Mouse (Mus musculus) layer of hippocampus, adult 2 months (tissue): ENCODE measurements around the gene Sucnr1. TPM values are rescaled to one million over a fixed set of nuclear protein-coding genes. Genes with fewer than 3 reads are reported as not detected.

Experiments
- DNase-seq, 2 experiments: peaks; one replicate each; pipeline ENCODE4 v3.0.0; 2022; ENCODE audit warnings: low spot score in 2 of 2
- H3K27ac ChIP-seq: fragments of 200-600 bp; 2 replicates; pipeline ENCODE4 v1.8.1; 2022
- H3K4me3 ChIP-seq: fragments of 200-600 bp; 2 replicates; pipeline ENCODE4 v1.8.1; 2022; ENCODE audit warnings: mild to moderate bottlenecking
- CTCF ChIP-seq: fragments of 200-600 bp; conservative IDR thresholded peaks from 2 replicates; pipeline ENCODE4 v1.8.1; 2022; ENCODE audit warnings: antibody characterized with exemption, mild to moderate bottlenecking, moderate library complexity
- long read RNA-seq, 2 experiments: library from polyadenylated mRNA; stranded (forward); transcript quantifications; one replicate each; pipeline ENCODE4 v2.0.0; 2021; ENCODE audit warnings: borderline mapping rate in 2 of 2
- total RNA-seq, 2 experiments: library from RNA; stranded (reverse); gene quantifications; 2 replicates each; pipeline ENCODE4 v1.2.3; 2021

Sucnr1 gene
- not detected for total RNA-seq
- long read RNA-seq, experiment 1 = 0 reads
- long read RNA-seq, experiment 2 = 0 reads

DNA sequence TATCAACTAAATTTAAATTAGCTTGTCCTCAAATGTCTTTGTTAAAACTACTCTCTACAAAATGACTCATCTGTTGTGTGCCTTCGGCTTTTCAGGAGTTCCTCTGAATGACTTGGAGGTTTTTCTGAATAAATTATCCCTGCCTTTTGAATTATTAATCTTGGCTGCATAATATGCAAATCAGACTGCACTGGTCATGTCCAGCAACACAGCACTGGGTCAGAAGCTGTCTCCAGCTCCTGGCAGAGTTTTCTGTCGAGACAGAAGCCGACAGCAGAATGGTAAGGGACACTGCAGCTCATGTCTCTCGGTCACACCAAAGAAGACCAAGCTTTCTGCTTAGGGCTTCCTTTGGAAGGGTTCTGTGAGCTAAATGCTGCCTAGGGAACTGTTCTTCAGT is at the start of gene Sucnr1:
Sucnr1 (plus strand) TSS at position 222 of the 400 bp plus-strand sequence.
- Histone ChIP-seq H3K4me3 (no peak within 1 kb of the TSS), H3K27ac (no peak within 1 kb of the TSS)
- TF ChIP-seq CTCF = no peak
- no peak for DNase-seq

- DNase-seq = no peak
- TF ChIP-seq CTCF = no peak
- Histone ChIP-seq H3K27ac (no peak overlapping the region), H3K4me3 (no peak overlapping the region)
Observed at GRCm38 (mm10) chr3:60046221-60046913, 35.3 kb upstream of the Sucnr1 start.

GRCm38 (mm10) chr3:60053231-60053927 is 28.3 kb upstream of the Sucnr1 start:
- no peak for TF ChIP-seq CTCF
- no peak overlapping the region for H3K4me3 ChIP-seq
- no peak for DNase-seq

DNA sequence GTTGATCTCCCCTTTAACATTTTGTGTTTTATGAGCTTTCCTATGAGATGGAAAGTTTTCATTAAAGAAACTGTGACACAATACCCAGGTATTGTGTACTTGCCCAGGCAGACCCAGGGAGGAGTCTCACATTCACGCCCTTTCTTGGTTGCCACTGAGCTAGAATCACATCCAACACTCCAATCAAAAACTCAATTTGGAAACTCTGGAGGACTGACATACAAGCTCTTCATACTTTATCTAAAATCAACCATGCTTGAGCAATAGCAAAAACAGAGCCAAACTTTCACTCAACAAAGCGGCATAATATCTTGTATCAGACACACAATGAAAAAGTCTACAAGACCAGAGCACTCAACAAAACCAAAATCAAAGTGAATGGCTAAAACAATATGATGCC is 27.7 kb upstream of the Sucnr1 start:
- no peak overlapping the region for H3K27ac ChIP-seq
- H3K4me3 ChIP-seq = no peak overlapping the region
- DNase-seq = no peak
- TF ChIP-seq CTCF = no peak

More at GRCm38 (mm10) chr3:60053231-60053927, 28.3 kb upstream of the Sucnr1 start:
- H3K27ac ChIP-seq = no peak overlapping the region

GRCm38 (mm10) chr3:60056451-60056850 is 25.2 kb upstream of the Sucnr1 start:
- DNase-seq = no peak
- H3K4me3 ChIP-seq = no peak overlapping the region
- no peak overlapping the region for H3K27ac ChIP-seq
- peak; percentile 86 for TF ChIP-seq CTCF

GRCm38 (mm10) chr3:60057070-60057808 is 24.4 kb upstream of the Sucnr1 start:
- no peak overlapping the region for H3K27ac ChIP-seq
- DNase-seq = no peak
- TF ChIP-seq CTCF = no peak
- no peak overlapping the region for H3K4me3 ChIP-seq

- no peak for TF ChIP-seq CTCF
Observed at GRCm38 (mm10) chr3:60057809-60058082, 23.9 kb upstream of the Sucnr1 start.

GRCm38 (mm10) chr3:60078883-60079415 is 2.7 kb upstream of the Sucnr1 start:
- Histone ChIP-seq H3K4me3 (no peak overlapping the region), H3K27ac (no peak overlapping the region)
- no peak for TF ChIP-seq CTCF
- no peak for DNase-seq

More at GRCm38 (mm10) chr3:60057809-60058082, 23.9 kb upstream of the Sucnr1 start:
- no peak overlapping the region for H3K4me3 ChIP-seq
- no peak for DNase-seq
- H3K27ac ChIP-seq = no peak overlapping the region

GRCm38 (mm10) chr3:60080572-60080971 is 1.1 kb upstream of the Sucnr1 start:
- no peak for DNase-seq
- no peak for TF ChIP-seq CTCF
- H3K27ac ChIP-seq = no peak overlapping the region
- no peak overlapping the region for H3K4me3 ChIP-seq

DNA sequence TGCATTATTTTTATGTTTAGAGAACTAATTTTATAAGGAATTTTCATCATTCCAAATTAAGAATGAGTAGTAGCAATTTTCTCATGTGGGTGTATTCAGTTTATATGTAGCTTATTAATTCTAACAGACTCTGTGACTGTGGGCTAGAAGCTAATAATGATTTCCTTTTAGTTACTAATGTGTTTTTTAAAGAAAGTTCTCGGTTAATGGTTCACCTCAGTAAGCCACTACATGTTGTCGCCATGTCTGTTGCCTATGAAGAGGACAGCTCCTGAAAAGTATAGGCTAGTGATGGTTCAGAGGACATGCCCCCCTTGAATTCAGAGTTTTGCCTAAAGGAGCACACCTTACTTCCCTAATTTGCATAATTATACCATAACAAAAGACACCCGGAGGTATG is 1.1 kb downstream of the Sucnr1 start:
- Histone ChIP-seq H3K4me3 (no peak overlapping the region), H3K27ac (no peak overlapping the region)
- DNase-seq = no peak
- no peak for TF ChIP-seq CTCF

GRCm38 (mm10) chr3:60085729-60086128 is 4.1 kb downstream of the Sucnr1 start:
- Histone ChIP-seq H3K4me3 (no peak overlapping the region), H3K27ac (no peak overlapping the region)
- no peak for TF ChIP-seq CTCF
- DNase-seq = no peak

DNA sequence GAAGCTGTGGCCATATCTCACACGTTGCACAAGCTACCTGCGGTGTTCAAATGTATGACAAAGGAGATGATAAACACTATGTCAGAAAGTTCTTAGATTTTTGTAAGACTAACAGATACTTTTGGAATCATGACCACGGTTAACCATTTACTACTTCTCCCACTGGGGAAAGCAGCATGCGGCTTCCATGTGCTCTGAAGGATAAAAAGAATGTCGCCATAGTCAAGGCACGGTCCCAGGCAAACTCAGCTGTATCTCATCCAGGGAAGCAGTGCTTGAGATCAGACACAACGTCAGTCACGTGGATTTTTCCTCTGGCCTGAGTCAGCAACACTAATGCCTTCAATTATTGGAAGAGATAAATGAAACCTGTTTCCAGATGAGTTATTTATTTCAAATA is 9.7 kb downstream of the Sucnr1 start:
- TF ChIP-seq CTCF = no peak
- Histone ChIP-seq H3K4me3 (no peak overlapping the region), H3K27ac (no peak overlapping the region)
- no peak for DNase-seq
